Mouse (Mus musculus) adrenal gland, postnatal 14 days (tissue): ENCODE results near the gene Grb14. TPM values are rescaled to one million over a fixed set of nuclear protein-coding genes. Genes with fewer than 3 reads are reported as not detected.
A peak's percentile ranks its signal among the peaks of the same experiment; 100 is the strongest.

Experiments
- DNase-seq: peaks from one replicate; pipeline ENCODE4 v3.0.0; 2021; ENCODE audit warnings: mixed read lengths
- long read RNA-seq, 2 experiments: library from polyadenylated mRNA; stranded (forward); transcript quantifications; one replicate each; pipeline ENCODE4 v2.0.0; 2021
- total RNA-seq: library from RNA; stranded (reverse); gene quantifications from 2 replicates; pipeline ENCODE4 v1.2.3, GENCODE M21; 2021

Gene Grb14
- 33.9 and 46.5 TPM in 2 replicates for total RNA-seq
- long read RNA-seq, experiment 1, transcript Grb14-201 (14 exons, 1,986 nt) = major isoform, 27 of 40 reads
- long read RNA-seq, experiment 1, partial matches to known transcripts = 4 of 40 reads
- long read RNA-seq, experiment 1, other reads (novel, unspliced or antisense) = 9 of 40 reads
- long read RNA-seq, experiment 2, transcript Grb14-201 (14 exons, 1,986 nt) = major isoform, 32 of 42 reads
- long read RNA-seq, experiment 2, partial matches to known transcripts = 3 of 42 reads
- long read RNA-seq, experiment 2, other reads (novel, unspliced or antisense) = 7 of 42 reads

DNA sequence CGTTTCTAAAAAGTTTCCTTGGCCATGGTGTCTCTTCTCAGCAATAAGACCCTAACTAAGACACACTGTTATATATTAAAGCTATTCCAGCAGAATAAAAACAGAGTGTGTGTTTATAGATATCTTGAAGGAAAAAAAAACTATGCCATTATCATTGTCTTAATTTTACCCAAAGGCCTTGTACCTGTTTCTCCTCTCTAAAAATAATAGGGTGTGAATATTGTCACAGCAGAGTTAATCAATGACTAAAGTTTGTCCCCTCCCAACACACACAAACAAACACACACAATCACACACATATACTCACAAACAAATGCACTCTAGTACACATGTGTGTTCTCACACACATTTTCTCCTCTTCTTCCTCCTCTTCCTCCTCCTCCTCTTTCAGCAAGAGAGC lies at the start of gene Grb14:
Grb14 (minus strand) TSS at position 101 of the 400 bp plus-strand sequence.
- no peak for DNase-seq

DNA sequence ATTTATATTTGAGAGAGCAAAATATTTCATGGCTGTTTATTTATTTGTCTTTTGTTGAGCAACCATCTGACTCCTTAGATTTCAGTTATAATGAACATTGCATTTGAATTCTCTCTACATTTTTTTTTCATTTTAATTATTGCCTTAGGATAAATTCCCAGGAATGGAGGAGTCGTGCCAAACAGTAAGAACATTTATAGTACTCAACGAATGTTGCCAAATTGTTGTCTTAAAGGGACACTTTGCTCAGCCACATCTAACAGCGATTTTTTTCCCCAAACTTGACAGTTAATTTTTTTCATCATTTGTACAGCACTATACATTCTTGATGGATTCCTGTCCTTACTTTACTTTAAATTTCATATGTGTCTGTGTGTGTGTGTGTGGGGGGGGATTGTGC lies 47.4 kb upstream of the Grb14 start:
- no peak for DNase-seq

- DNase-seq = no peak
These were observed 29.0 kb upstream of the Grb14 start for GRCm38 (mm10) chr2:65053764-65054163.

DNA sequence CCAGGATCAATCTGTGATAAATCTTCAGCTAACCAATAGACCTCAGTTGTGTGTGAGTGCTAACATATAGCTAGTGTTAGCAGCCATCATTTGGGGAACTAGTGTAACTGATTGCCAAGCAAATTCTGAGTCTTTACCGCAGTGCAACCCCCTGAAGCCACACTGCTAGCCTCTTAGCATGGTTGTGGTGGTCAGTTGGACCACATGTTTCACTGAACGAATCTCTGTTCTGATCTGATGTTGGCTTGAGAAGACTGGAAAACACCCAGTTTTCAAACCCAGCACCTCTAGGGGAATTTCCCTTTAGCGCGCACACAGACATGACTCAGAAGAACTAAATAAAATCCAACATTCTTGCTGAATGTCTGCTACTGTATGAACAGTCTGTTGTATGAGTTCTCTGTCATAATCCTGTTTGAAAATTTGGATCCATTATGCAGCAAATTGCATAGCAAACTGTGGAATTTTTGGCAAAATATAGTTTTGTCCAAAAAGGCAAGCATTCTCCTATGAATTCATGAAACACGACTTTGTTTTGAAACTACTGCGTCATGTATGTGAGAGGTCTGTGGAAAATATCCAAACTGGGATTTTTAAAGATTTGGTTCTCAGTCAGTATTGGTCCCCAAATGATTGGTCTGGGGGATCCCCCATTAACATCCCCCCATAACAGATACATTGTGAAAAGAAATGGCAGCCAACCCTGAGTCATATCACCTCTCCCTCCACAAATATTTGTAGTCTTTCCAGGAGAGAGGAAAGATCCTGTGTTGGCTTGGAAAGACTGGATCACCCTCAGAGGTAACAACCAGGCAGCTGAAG lies 27.6 kb upstream of the Grb14 start:
- no peak for DNase-seq

GRCm38 (mm10) chr2:65050776-65051175 lies 26.0 kb upstream of the Grb14 start:
- DNase-seq = no peak

- DNase-seq = no peak
These were observed 23.6 kb upstream of the Grb14 start for GRCm38 (mm10) chr2:65048234-65049017.

DNA sequence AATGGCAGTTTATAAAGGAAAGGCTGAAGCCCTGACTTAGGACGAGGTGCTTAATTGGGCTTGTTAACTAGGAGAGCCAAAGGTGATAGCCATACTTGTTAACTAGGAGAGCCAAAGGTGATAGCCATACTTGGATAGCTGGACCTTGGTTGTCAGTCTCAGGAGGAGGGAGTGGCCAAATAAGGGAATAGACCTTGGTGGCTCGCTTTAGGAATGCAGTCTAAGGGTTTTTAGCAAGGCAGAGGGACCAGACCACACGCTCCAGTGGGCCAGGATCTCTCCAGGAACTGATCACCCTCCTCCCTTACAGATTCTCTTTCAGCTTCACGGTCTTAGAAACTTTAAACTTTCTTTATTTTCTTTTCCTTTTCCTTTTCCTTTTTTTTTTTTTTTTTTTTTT lies 13.4 kb upstream of the Grb14 start:
- DNase-seq = no peak

DNA sequence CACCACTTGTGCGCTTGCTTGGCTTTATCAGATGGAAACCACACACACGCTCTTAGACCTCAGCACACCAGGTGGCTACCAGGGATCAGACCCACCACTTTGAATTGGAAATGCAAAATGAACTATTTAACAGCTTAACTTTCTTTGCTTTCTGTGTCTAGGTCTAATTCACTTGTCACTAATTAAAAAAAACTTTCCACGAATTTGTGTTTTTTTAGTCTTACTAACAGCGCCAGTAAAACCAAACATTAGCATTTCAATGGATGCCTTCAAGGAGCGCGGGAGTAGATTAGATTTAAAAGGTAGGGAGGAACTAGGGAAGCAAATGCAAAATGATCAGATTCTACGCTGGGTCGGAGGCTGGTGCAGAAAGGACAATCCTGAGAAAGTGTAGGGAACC lies 12.8 kb upstream of the Grb14 start:
- no peak for DNase-seq

DNA sequence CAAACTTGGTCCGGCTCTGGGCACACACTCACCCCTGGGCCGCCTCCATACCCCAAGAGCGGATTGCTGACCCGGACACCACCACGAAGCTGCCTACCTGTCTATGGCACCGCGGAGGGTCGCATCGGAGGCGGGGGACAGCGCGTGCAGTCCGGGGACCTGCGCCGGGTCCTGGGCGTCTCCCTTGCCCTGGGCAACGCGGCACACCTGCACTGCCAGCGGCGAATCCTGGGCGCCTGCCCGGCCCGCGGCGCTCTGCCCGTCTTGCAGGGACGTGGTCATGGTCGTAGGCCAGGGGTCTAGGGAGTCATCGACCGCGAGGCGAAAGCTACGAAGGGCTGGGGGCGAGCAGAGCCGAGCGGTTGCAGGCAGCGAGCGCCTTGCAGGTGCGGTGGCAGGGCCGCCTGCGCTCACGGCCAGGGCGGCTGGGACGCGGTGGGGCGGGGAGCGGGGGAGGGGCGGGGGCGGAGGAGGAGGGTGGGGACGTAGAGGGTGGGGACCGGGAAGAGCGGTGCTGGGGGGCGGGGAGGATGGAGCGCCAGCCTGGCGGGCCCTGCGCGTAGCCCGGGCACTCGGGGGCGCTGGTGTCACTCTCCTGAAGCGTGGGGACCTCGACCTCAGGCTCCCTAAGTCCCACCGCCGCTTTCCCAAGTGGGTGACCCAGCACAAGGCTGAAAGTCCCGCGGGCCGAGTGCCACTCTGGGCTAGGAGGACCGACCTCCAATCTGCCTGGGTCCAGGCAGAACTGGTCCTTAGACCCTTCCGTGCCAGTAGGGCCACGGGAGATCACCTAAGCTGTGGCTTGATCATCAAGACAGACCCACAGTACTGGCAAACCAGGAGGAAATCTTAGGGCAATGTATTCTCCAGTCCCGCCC lies 2.2 kb downstream of the Grb14 start:
- peak; percentile 88 for DNase-seq

DNA sequence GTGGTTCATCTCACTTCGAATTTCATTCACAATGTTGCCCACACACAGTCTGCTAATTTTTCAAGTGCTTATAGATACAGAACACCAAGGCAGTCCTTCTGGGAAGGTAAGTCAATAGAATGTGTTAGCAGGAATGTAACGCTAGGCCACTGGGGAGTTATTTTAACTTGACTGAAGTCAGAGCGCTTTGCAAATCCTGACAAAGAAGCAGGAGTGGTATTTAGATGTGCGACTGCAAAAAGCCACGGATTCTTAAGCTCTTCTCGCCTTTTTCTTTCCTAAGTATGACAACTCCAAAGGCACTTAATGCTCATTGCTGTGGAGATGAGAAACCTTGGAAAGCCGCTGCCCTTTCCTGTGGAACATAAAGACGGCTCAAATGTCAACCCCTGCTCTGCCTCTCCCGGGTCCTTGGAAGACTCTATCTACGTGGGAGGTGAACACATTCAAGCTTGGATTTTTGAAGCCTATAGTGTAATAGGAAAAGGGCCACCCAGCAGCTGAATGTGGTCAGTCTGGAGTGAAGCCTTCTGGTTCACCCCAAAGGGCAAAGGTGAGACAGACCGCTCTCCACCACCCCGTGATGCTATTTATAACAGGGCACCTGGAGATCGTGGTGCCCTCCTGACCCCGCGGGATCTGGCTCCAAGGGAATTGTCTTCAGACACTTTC lies 3.0 kb downstream of the Grb14 start:
- no peak for DNase-seq

DNA sequence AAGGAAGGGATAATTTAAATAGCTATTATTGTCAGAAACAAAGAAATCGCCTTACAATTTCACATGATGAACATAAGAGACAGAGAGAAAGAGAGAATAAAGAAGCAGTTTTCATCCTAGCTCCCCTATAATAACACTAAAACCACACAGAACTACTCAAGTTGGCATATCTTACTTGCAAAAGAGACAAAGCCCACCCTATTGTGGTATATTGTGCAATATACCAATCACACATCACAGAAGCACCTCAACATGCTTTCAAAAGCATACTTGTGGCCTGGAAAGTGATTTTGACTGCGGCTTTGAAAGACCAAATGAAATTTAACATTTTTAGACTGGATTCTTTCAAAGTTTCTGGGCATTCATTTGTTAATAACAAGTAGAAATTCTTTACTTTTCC lies 7.4 kb downstream of the Grb14 start:
- DNase-seq = no peak

DNA sequence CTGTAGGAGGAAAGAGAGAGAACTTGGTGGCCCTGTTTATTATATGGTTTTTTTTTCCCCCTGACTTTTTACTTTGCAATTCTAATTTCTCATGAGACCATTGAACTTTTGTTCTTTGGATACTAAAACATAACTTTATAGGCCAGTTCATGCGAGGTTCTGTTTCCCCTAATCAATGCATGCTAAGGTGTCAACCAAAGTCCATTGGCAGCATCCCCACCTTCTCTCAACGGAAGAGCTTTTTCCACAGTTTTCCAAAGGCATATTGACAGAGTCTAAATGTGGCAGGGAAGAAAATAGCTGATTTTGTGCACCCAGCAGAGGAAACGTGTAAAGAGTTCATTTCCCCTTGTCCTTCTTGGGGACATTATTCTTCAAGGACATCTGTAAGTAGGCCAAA lies 10.2 kb downstream of the Grb14 start:
- no peak for DNase-seq

DNA sequence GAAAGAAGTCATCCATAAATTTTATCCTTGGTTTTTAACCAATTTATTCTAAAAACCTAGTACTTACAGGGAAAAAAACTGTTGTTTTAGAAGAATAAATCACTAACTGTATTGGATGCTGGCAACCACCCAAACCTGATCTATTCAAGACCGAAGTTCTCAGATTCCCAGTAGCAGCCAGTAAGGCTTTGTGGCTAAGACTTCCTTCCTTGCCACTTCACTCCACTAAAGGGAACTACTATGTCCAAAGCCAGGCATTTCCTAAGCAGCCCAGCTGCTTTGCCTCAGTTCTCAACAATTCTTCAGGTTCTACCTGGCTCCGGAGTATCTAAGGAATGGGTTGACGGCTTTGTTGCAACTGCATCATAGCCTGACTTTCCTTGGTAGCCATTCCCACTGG lies 14.7 kb downstream of the Grb14 start:
- DNase-seq = no peak

GRCm38 (mm10) chr2:65007396-65007795 lies 17.4 kb downstream of the Grb14 start:
- DNase-seq = no peak

DNA sequence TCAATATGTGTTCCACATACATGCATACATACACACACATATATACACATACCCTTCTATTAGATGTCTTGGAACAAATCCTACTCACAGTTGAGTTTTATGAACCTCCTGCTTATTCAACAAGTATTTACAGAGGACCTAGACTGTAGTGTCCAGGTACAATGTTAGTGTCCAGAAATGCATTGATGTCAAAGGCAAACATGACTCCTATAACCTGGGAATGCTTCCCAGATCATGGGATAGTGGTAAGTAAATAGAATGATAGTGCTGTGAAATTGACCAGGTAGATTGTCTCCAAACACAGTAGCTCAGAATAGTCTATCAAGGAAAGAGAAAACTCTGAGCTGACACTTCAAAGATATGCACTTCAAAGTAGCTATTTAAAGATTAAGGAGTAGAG lies 19.7 kb downstream of the Grb14 start:
- no peak for DNase-seq

GRCm38 (mm10) chr2:65003433-65003832 lies 21.4 kb downstream of the Grb14 start:
- peak; percentile 68 for DNase-seq

GRCm38 (mm10) chr2:65002631-65003030 lies 22.2 kb downstream of the Grb14 start:
- no peak for DNase-seq

DNA sequence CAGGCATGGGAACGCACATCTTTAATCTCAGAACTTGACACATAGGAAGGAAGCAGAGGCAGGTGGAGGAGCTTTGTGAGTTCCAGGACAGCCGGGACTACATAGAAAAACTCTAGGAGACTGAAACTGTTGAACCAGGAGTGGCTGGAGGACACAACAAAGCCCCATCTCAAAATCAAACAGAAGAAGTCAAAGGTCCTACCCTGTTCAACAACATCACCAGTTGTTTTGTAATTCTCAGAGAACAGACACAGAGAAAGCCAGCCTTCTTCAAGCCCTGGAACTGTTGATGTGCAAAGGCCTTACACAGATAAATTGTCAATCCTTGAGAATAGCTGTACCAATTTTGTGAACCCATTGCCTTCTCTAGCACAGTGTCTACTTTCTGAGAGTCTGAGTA lies 29.7 kb downstream of the Grb14 start:
- DNase-seq = no peak

GRCm38 (mm10) chr2:64989426-64990187 lies 35.2 kb downstream of the Grb14 start:
- DNase-seq = no peak

GRCm38 (mm10) chr2:64987782-64988181 lies 37.0 kb downstream of the Grb14 start:
- DNase-seq = no peak

GRCm38 (mm10) chr2:64975546-64975945 lies 49.2 kb downstream of the Grb14 start:
- DNase-seq = peak; percentile 32
